Mouse (Mus musculus): Measurements from ENCODE around the gene Cdk18. TPM values are rescaled to one million over a fixed set of nuclear protein-coding genes. Genes with fewer than 3 reads are reported as not detected.

Cdk18 gene
- polyA plus RNA-seq, 1 experiment from 2014 or later: 6.3 TPM

- H3K9ac ChIP-seq (ENCODE audit: low read depth, low read length): no peak overlapping the region
- H3K4me1 ChIP-seq (ENCODE audit: control insufficient read depth, insufficient read depth, low read length): no peaks in the 10 kb centered on the region
- 52% methylated on average over 3 of the region's 3 CpGs for WGBS
- H3K9me3 ChIP-seq (ENCODE audit: control insufficient read depth, low read length): no peaks in the 10 kb centered on the region
- no peak overlapping the region for H3K4me3 ChIP-seq (ENCODE audit: low read length)
- no peak overlapping the region for H3K27ac ChIP-seq (ENCODE audit: low read depth, low read length)
- no peaks in the 10 kb centered on the region for H3K36me3 ChIP-seq (ENCODE audit: control insufficient read depth, insufficient read depth, low read length)
- no peaks in the 10 kb centered on the region for H3K27me3 ChIP-seq (ENCODE audit: control insufficient read depth, insufficient read depth, low read length)
- no peak overlapping the region for H3K4me2 ChIP-seq (replicated peaks; ENCODE audit: low read depth, low read length)
- no peak for ATAC-seq (ENCODE audit: low FRiP score, low TSS enrichment)
Measured at GRCm38 (mm10) chr1:132113098-132113497, 26.4 kb downstream of the Cdk18 start.

GRCm38 (mm10) chr1:132112426-132112825 is 27.1 kb downstream of the Cdk18 start:
- H3K36me3 ChIP-seq (ENCODE audit: control insufficient read depth, insufficient read depth, low read length): no peaks in the 10 kb centered on the region
- H3K9me3 ChIP-seq (ENCODE audit: control insufficient read depth, low read length): no peaks in the 10 kb centered on the region
- no peak overlapping the region for H3K9ac ChIP-seq (ENCODE audit: low read depth, low read length)
- H3K27me3 ChIP-seq (ENCODE audit: control insufficient read depth, insufficient read depth, low read length): no peaks in the 10 kb centered on the region
- ATAC-seq (ENCODE audit: low FRiP score, low TSS enrichment): no peak
- no peaks in the 10 kb centered on the region for H3K4me1 ChIP-seq (ENCODE audit: control insufficient read depth, insufficient read depth, low read length)
- H3K27ac ChIP-seq (ENCODE audit: low read depth, low read length): no peak overlapping the region
- WGBS: 78% methylated on average over 8 of the region's 8 CpGs
- H3K4me3 ChIP-seq (ENCODE audit: low read length): no peak overlapping the region
- no peak overlapping the region for H3K4me2 ChIP-seq (replicated peaks; ENCODE audit: low read depth, low read length)

- no peaks in the 10 kb centered on the region for H3K4me1 ChIP-seq (ENCODE audit: control insufficient read depth, insufficient read depth, low read length)
- no peaks in the 10 kb centered on the region for H3K36me3 ChIP-seq (ENCODE audit: control insufficient read depth, insufficient read depth, low read length)
- H3K27ac ChIP-seq (ENCODE audit: low read depth, low read length): no peak overlapping the region
- ATAC-seq (ENCODE audit: low FRiP score, low TSS enrichment): no peak
- 50% methylated on average over 1 of the region's 1 CpGs for WGBS
- H3K9ac ChIP-seq (ENCODE audit: low read depth, low read length): no peak overlapping the region
- no peak overlapping the region for H3K4me3 ChIP-seq (ENCODE audit: low read length)
- H3K4me2 ChIP-seq (replicated peaks; ENCODE audit: low read depth, low read length): no peak overlapping the region
- no peaks in the 10 kb centered on the region for H3K9me3 ChIP-seq (ENCODE audit: control insufficient read depth, low read length)
- no peaks in the 10 kb centered on the region for H3K27me3 ChIP-seq (ENCODE audit: control insufficient read depth, insufficient read depth, low read length)
Measured at GRCm38 (mm10) chr1:132111411-132111810, 28.1 kb downstream of the Cdk18 start.

DNA sequence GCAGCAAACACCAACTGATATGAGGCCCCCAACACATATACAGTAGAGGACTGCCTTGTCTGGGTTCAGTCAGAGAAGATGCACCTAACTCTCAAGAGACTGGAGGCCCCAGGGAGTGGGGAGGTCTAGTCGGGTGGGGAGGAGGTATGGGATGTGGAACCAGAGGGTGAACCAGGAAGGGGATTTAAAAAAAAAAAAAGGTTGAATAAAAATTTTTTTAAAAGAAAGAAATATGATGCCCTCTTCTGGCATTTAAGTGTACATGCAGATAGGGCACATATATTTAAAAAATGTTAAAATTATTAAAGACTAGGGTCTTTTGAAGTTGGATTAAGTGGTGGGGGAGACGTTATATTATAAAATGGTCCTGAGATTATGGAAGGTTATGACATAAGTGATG is 30.1 kb downstream of the Cdk18 start:
- WGBS: 58% methylated on average over 2 of the region's 2 CpGs
- Histone ChIP-seq H3K27ac (ENCODE audit: low read depth, low read length) (no peak overlapping the region), H3K9ac (ENCODE audit: low read depth, low read length) (no peak overlapping the region), H3K4me2 (replicated peaks; ENCODE audit: low read depth, low read length) (no peak overlapping the region), H3K36me3 (ENCODE audit: control insufficient read depth, insufficient read depth, low read length) (no peaks in the 10 kb centered on the region), H3K9me3 (ENCODE audit: control insufficient read depth, low read length) (no peaks in the 10 kb centered on the region), H3K4me3 (ENCODE audit: low read length) (no peak overlapping the region), H3K27me3 (ENCODE audit: control insufficient read depth, insufficient read depth, low read length) (no peaks in the 10 kb centered on the region), H3K4me1 (ENCODE audit: control insufficient read depth, insufficient read depth, low read length) (no peaks in the 10 kb centered on the region)
- no peak for ATAC-seq (ENCODE audit: low FRiP score, low TSS enrichment)

DNA sequence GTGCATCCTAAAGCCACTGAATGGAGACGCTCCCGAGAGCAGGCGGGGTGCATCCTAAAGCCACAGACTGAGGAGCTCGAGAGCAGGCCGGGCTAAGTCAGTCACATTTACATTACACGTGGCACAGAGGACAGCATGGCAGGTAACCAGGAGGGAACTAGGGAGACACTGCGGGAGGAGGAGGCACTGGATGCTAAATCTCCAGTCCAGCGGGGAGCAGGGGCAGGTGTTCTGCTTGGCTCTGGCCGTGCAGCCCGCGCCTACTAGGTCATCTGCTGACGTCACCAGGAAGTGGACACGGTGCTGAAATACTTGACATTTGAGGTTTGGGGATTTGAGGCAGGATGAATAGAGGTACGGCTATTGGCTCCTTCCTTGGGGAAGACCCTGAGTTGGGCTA is 35.1 kb downstream of the Cdk18 start:
- Histone ChIP-seq H3K4me2 (replicated peaks; ENCODE audit: low read depth, low read length) (no peak overlapping the region), H3K4me1 (ENCODE audit: control insufficient read depth, insufficient read depth, low read length) (no peaks in the 10 kb centered on the region), H3K9ac (ENCODE audit: low read depth, low read length) (no peak overlapping the region), H3K9me3 (ENCODE audit: control insufficient read depth, low read length) (no peaks in the 10 kb centered on the region), H3K27me3 (ENCODE audit: control insufficient read depth, insufficient read depth, low read length) (no peaks in the 10 kb centered on the region), H3K36me3 (ENCODE audit: control insufficient read depth, insufficient read depth, low read length) (no peaks in the 10 kb centered on the region), H3K27ac (ENCODE audit: low read depth, low read length) (no peak overlapping the region), H3K4me3 (ENCODE audit: low read length) (no peak overlapping the region)
- ATAC-seq (ENCODE audit: low FRiP score, low TSS enrichment): no peak
- WGBS: 75% methylated on average over 14 of the region's 14 CpGs

DNA sequence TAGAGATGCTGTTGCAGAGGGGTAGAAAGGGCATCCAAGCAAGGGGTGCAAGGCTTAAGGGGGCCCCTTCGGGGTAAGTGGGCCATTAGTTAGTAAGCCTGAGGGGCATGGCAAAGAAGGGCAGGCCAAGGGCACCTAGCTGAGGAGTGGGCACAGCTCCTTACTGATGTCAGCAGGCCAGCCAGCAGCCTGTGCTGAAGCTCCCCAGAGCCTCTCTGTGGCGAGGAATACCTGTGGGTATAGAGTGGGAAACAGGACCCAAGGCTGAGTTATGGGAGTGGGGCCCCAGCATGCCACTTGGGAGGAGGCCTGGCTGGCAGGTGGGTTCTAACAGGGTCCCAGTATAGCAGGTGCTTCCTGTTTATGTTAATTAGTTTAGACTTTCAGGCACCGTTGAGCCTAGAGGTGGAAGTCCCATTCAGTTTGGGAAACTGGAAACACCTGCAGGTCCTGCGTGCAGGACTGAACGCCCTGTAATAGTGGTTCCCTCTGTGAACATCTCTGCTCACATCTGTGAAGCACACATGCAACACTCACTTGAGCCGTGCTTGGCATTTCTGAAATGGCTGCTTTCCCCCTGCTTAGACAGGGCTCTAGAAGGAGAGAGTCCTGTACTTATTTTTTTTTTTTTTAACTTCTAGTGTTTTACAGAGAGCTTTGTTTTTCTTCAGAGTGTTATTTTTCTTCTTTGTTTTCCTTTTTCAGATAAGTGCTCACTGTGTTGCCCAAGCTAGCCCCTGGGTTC is 37.4 kb downstream of the Cdk18 start:
- Histone ChIP-seq H3K4me2 (replicated peaks; ENCODE audit: low read depth, low read length) (no peak overlapping the region), H3K9me3 (ENCODE audit: control insufficient read depth, low read length) (no peaks in the 10 kb centered on the region), H3K9ac (ENCODE audit: low read depth, low read length) (no peak overlapping the region), H3K4me3 (ENCODE audit: low read length) (no peak overlapping the region), H3K4me1 (ENCODE audit: control insufficient read depth, insufficient read depth, low read length) (no peaks in the 10 kb centered on the region), H3K36me3 (ENCODE audit: control insufficient read depth, insufficient read depth, low read length) (no peaks in the 10 kb centered on the region), H3K27me3 (ENCODE audit: control insufficient read depth, insufficient read depth, low read length) (no peaks in the 10 kb centered on the region), H3K27ac (ENCODE audit: low read depth, low read length) (no peak overlapping the region)
- ATAC-seq (ENCODE audit: low FRiP score, low TSS enrichment): peak; percentile 72; the same call in 1 of the 2 replicates
- WGBS: 65% methylated on average over 6 of the region's 6 CpGs

DNA sequence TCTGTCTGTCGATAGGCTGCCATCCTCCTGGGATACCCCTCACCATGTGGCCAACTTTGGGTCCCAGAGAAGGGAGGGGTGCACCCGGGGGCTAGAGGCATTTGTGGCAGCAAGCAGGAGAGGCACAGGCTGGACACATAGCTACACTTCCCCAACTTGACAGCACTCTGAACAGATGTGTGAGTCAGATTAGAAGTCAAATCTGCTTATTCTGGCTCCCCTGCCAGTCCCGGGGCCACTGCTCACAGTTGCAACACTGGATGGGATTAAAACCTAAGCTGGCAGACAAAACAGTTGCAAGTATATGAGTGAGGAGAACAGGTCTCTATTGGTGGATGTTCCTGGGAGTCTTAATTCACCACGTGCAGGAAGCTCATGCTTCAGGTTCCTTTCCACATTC is 39.7 kb downstream of the Cdk18 start:
- Histone ChIP-seq H3K36me3 (ENCODE audit: control insufficient read depth, insufficient read depth, low read length) (no peaks in the 10 kb centered on the region), H3K27me3 (ENCODE audit: control insufficient read depth, insufficient read depth, low read length) (no peaks in the 10 kb centered on the region), H3K27ac (ENCODE audit: low read depth, low read length) (no peak overlapping the region), H3K9ac (ENCODE audit: low read depth, low read length) (no peak overlapping the region), H3K4me2 (replicated peaks; ENCODE audit: low read depth, low read length) (no peak overlapping the region), H3K4me3 (ENCODE audit: low read length) (no peak overlapping the region), H3K4me1 (ENCODE audit: control insufficient read depth, insufficient read depth, low read length) (no peaks in the 10 kb centered on the region), H3K9me3 (ENCODE audit: control insufficient read depth, low read length) (no peaks in the 10 kb centered on the region)
- no peak for ATAC-seq (ENCODE audit: low FRiP score, low TSS enrichment)
- WGBS: 79% methylated on average over 4 of the region's 4 CpGs

GRCm38 (mm10) chr1:132099016-132099415 is 40.5 kb downstream of the Cdk18 start:
- H3K9ac ChIP-seq (ENCODE audit: low read depth, low read length): no peak overlapping the region
- no peaks in the 10 kb centered on the region for H3K4me1 ChIP-seq (ENCODE audit: control insufficient read depth, insufficient read depth, low read length)
- H3K4me2 ChIP-seq (replicated peaks; ENCODE audit: low read depth, low read length): no peak overlapping the region
- H3K27me3 ChIP-seq (ENCODE audit: control insufficient read depth, insufficient read depth, low read length): no peaks in the 10 kb centered on the region
- no peak for ATAC-seq (ENCODE audit: low FRiP score, low TSS enrichment)
- 76% methylated on average over 4 of the region's 4 CpGs for WGBS
- no peak overlapping the region for H3K27ac ChIP-seq (ENCODE audit: low read depth, low read length)
- H3K9me3 ChIP-seq (ENCODE audit: control insufficient read depth, low read length): no peaks in the 10 kb centered on the region
- H3K36me3 ChIP-seq (ENCODE audit: control insufficient read depth, insufficient read depth, low read length): no peaks in the 10 kb centered on the region
- H3K4me3 ChIP-seq (ENCODE audit: low read length): no peak overlapping the region

GRCm38 (mm10) chr1:132098076-132098475 is 41.4 kb downstream of the Cdk18 start:
- H3K4me2 ChIP-seq (replicated peaks; ENCODE audit: low read depth, low read length): no peak overlapping the region
- no peak overlapping the region for H3K9ac ChIP-seq (ENCODE audit: low read depth, low read length)
- H3K4me3 ChIP-seq (ENCODE audit: low read length): no peak overlapping the region
- H3K27ac ChIP-seq (ENCODE audit: low read depth, low read length): no peak overlapping the region
- H3K9me3 ChIP-seq (ENCODE audit: control insufficient read depth, low read length): no peaks in the 10 kb centered on the region
- H3K4me1 ChIP-seq (ENCODE audit: control insufficient read depth, insufficient read depth, low read length): no peaks in the 10 kb centered on the region
- H3K27me3 ChIP-seq (ENCODE audit: control insufficient read depth, insufficient read depth, low read length): no peaks in the 10 kb centered on the region
- no peak for ATAC-seq (ENCODE audit: low FRiP score, low TSS enrichment)
- WGBS: 71% methylated on average over 1 of the region's 1 CpGs
- no peaks in the 10 kb centered on the region for H3K36me3 ChIP-seq (ENCODE audit: control insufficient read depth, insufficient read depth, low read length)

Measured in kidney, embryonic 14.5 days (tissue).